ENCODE assay signal across 8 mouse cellular contexts in the genomic region with DNA sequence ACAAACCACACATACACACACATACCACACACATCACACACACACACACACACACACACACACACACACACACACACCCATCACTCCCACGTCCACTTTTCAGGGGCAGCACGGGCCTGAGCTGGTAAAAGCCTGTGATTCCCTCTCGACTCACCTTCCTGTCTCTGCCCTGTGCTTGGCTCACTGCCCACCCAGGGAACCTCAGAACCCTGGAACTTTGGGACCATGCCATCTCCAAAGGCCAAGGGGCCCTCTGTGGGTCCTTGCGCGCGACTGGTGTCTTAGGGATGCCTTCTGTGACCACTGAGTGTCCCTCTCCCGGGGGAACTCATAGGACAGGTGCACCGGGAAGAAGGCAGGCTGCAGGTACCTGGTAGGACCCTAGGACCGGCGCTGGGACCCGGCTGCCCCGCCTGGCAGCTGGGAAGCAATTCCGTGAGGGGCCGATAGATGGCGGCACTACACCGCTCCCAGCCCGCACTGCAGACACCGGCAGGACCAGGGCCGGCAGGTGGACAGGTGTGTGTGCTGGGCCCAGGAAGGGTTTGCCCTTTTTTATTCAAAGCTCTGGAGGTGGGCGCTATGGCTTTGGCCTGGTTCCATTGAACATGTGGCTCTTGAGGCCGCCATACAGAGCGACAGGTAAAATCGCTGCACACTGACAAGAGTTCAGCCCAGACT.
A peak's percentile ranks its signal among the peaks of the same experiment; 100 is the strongest.
DNase-seq lines count a peak whose midpoint lies in the region; ATAC-seq and TF ChIP-seq lines count a peak whose summit lies in the region.

No protein-coding gene starts in this region.

- H3K4me1 ChIP-seq in intestine, embryonic 16.5 days (ENCODE audit: control insufficient read depth, insufficient read depth, low read length): peaks cover 5% of the 10 kb centered on the region
- H3K4me1 ChIP-seq in limb, embryonic 13.5 days: peaks cover 15% of the 10 kb centered on the region
- H3K4me1 ChIP-seq in thymus, adult 2 months (replicated peaks; ENCODE audit: control insufficient read depth, insufficient read depth, low read length): no peaks in the 10 kb centered on the region

- no peaks in the 10 kb centered on the region for H3K36me3 ChIP-seq in intestine, embryonic 16.5 days (ENCODE audit: control insufficient read depth, insufficient read depth, low read length)
- H3K36me3 ChIP-seq in limb, embryonic 13.5 days: no peaks in the 10 kb centered on the region
- H3K36me3 ChIP-seq in thymus, adult 2 months (ENCODE audit: control insufficient read depth, insufficient read depth, low read length): no peaks in the 10 kb centered on the region

- ATAC-seq in frontal cortex, adult (ENCODE audit: low TSS enrichment): peak; percentile 65; the same call in 1 of the 2 replicates
- ATAC-seq in intestine, embryonic 16.5 days: peak; percentile 65
- ATAC-seq in limb, embryonic 13.5 days (ENCODE audit: low FRiP score, low read depth): peak; percentile 46; the same call in 1 of the 2 replicates

- peak; percentile 43 to 83 for DNase-seq in adrenal gland, adult (ENCODE audit: inconsistent age in 2 of 2, low spot score in 1 of 2)
- DNase-seq in adrenal gland, adult 8-10 months: no peak
- peak; percentile 72 to 87 for DNase-seq in cerebellum, adult 18-20 months
- DNase-seq in natural killer cell, adult 2 months (ENCODE audit: low spot score in 2 of 2): peak; percentile 7 to 14
- DNase-seq in thymus, adult 2 months: peak; percentile 49

- no peak overlapping the region for H3K4me2 ChIP-seq in intestine, embryonic 16.5 days (ENCODE audit: low read depth, low read length)
- peak overlapping the region; percentile 7; the same call in 1 of the 2 replicates for H3K4me2 ChIP-seq in limb, embryonic 13.5 days (replicated peaks)

- TF ChIP-seq CTCF in thymus, adult 2 months (IDR thresholded peaks at IDR 0.05; ENCODE audit: borderline replicate concordance, control insufficient read depth, extremely low read depth, insufficient read depth, low read length, poor library complexity): peak; percentile 91

- no peak for TF ChIP-seq POLR2A in thymus, adult 2 months (IDR thresholded peaks at IDR 0.05; ENCODE audit: control insufficient read depth, extremely low read depth, insufficient read depth, low read length, poor library complexity)

- no peak overlapping the region for H3K4me3 ChIP-seq in intestine, embryonic 16.5 days (ENCODE audit: low read length)
- H3K4me3 ChIP-seq in limb, embryonic 13.5 days: no peak overlapping the region
- no peak overlapping the region for H3K4me3 ChIP-seq in thymus, adult 2 months (ENCODE audit: control insufficient read depth, insufficient read depth, low read length)

- no peaks in the 10 kb centered on the region for H3K9me3 ChIP-seq in intestine, embryonic 16.5 days (ENCODE audit: control insufficient read depth, low read length)
- H3K9me3 ChIP-seq in limb, embryonic 13.5 days: no peaks in the 10 kb centered on the region

- H3K9ac ChIP-seq in intestine, embryonic 16.5 days (ENCODE audit: low read depth, low read length): no peak overlapping the region
- no peak overlapping the region for H3K9ac ChIP-seq in limb, embryonic 13.5 days

- peaks cover 2% of the 10 kb centered on the region; the same call in 1 of the 2 replicates for H3K27me3 ChIP-seq in intestine, embryonic 16.5 days (replicated peaks; ENCODE audit: control insufficient read depth, insufficient read depth, low read length)
- H3K27me3 ChIP-seq in limb, embryonic 13.5 days: peaks cover 72% of the 10 kb centered on the region
- no peaks in the 10 kb centered on the region; the same call in 1 of the 2 replicates for H3K27me3 ChIP-seq in thymus, adult 2 months (ENCODE audit: control insufficient read depth, insufficient read depth, low read length)

- H3K27ac ChIP-seq in intestine, embryonic 16.5 days (ENCODE audit: low read length): no peak overlapping the region
- H3K27ac ChIP-seq in limb, embryonic 13.5 days: no peak overlapping the region
- no peak overlapping the region for H3K27ac ChIP-seq in thymus, adult 2 months (ENCODE audit: control insufficient read depth, insufficient read depth, low read length)

- WGBS in intestine, embryonic 16.5 days: 7% methylated on average over 23 of the region's 23 CpGs
- 6% methylated on average over 23 of the region's 23 CpGs for WGBS in limb, embryonic 13.5 days
- WGBS in thymus, adult 2 months: 16% methylated on average over 23 of the region's 23 CpGs
